ENCODE assay signal across 10 mouse cellular contexts in genomic region chr6:103213160-103213559, GRCm38 (mm10).
A peak's percentile ranks its signal among the peaks of the same experiment; 100 is the strongest.
DNase-seq lines count a peak whose midpoint lies in the region; ATAC-seq lines count a peak whose summit lies in the region.
"Had no signal": no experiment of that assay in that cellular context is flagged by ENCODE, and none has a peak within 500 bp of the region (broad histone marks: within the 10 kb centered on the region; RNA-seq: fewer than 3 reads in every experiment).

No protein-coding gene starts in this region.

- no peak overlapping the region for H3K27ac ChIP-seq in embryonic facial prominence, embryonic 14.5 days (replicated peaks; ENCODE audit: low read depth, low read length)
- no peak overlapping the region for H3K27ac ChIP-seq in hindbrain, embryonic 12.5 days
- no peak overlapping the region for H3K27ac ChIP-seq in neural tube, embryonic 13.5 days (replicated peaks)
- H3K27ac ChIP-seq: heart, embryonic 15.5 days had no signal

- no peak overlapping the region for H3K4me2 ChIP-seq in embryonic facial prominence, embryonic 14.5 days (ENCODE audit: low read depth, low read length)
- no peak overlapping the region for H3K4me2 ChIP-seq in hindbrain, embryonic 12.5 days (replicated peaks)
- H3K4me2 ChIP-seq in neural tube, embryonic 13.5 days, result no peak overlapping the region
- H3K4me2 ChIP-seq: heart, embryonic 15.5 days had no signal

- WGBS in embryonic facial prominence, embryonic 14.5 days, result 28% methylated on average over 6 of the region's 6 CpGs
- WGBS in hindbrain, embryonic 12.5 days, result 48% methylated on average over 6 of the region's 6 CpGs
- WGBS in neural tube, embryonic 13.5 days, result 50% methylated on average over 6 of the region's 6 CpGs

- no peaks in the 10 kb centered on the region for H3K27me3 ChIP-seq in embryonic facial prominence, embryonic 14.5 days (replicated peaks; ENCODE audit: control insufficient read depth, insufficient read depth, low read length)
- no peaks in the 10 kb centered on the region for H3K27me3 ChIP-seq in hindbrain, embryonic 12.5 days
- no peaks in the 10 kb centered on the region for H3K27me3 ChIP-seq in neural tube, embryonic 13.5 days
- H3K27me3 ChIP-seq: heart, embryonic 15.5 days had no signal

- no peak overlapping the region for H3K9ac ChIP-seq in embryonic facial prominence, embryonic 14.5 days (ENCODE audit: low read depth, low read length)
- no peak overlapping the region for H3K9ac ChIP-seq in hindbrain, embryonic 12.5 days
- H3K9ac ChIP-seq in neural tube, embryonic 13.5 days, result no peak overlapping the region
- H3K9ac ChIP-seq: heart, embryonic 15.5 days had no signal

- no peaks in the 10 kb centered on the region for H3K4me1 ChIP-seq in embryonic facial prominence, embryonic 14.5 days (ENCODE audit: control insufficient read depth, insufficient read depth, low read length)
- H3K4me1 ChIP-seq in hindbrain, embryonic 12.5 days, result peaks cover 7% of the 10 kb centered on the region
- peaks cover 12% of the 10 kb centered on the region; the same call in 1 of the 2 replicates for H3K4me1 ChIP-seq in neural tube, embryonic 13.5 days (replicated peaks)
- H3K4me1 ChIP-seq: heart, embryonic 15.5 days had no signal

- H3K36me3 ChIP-seq in embryonic facial prominence, embryonic 14.5 days (ENCODE audit: control insufficient read depth, insufficient read depth, low read length), result no peaks in the 10 kb centered on the region
- H3K36me3 ChIP-seq in hindbrain, embryonic 12.5 days, result no peaks in the 10 kb centered on the region
- no peaks in the 10 kb centered on the region for H3K36me3 ChIP-seq in neural tube, embryonic 13.5 days
- H3K36me3 ChIP-seq: heart, embryonic 15.5 days had no signal

- H3K4me3 ChIP-seq in embryonic facial prominence, embryonic 14.5 days (ENCODE audit: low read depth, low read length), result no peak overlapping the region
- H3K4me3 ChIP-seq in hindbrain, embryonic 12.5 days, result no peak overlapping the region
- no peak overlapping the region for H3K4me3 ChIP-seq in neural tube, embryonic 13.5 days
- H3K4me3 ChIP-seq: heart, embryonic 15.5 days; myocyte had no signal

- peak; percentile 29 for DNase-seq in kidney, postnatal 14 days
- DNase-seq in kidney, adult 8-10 months, result no peak
- DNase-seq in embryonic facial prominence, embryonic 14.5 days (ENCODE audit: low spot score), result peak; percentile 51
- no peak for DNase-seq in adrenal gland, adult 2 months

- no peaks in the 10 kb centered on the region for H3K9me3 ChIP-seq in embryonic facial prominence, embryonic 14.5 days (ENCODE audit: control insufficient read depth, low read length)
- no peaks in the 10 kb centered on the region for H3K9me3 ChIP-seq in hindbrain, embryonic 12.5 days (replicated peaks)
- no peaks in the 10 kb centered on the region for H3K9me3 ChIP-seq in neural tube, embryonic 13.5 days
- H3K9me3 ChIP-seq: heart, embryonic 15.5 days had no signal

- ATAC-seq in embryonic facial prominence, embryonic 14.5 days (ENCODE audit: low read depth), result peak; percentile 80
- ATAC-seq in hindbrain, embryonic 12.5 days (ENCODE audit: low FRiP score), result peak; percentile 64; the same call in 1 of the 2 replicates
- peak; percentile 53; the same call in 1 of the 2 replicates for ATAC-seq in neural tube, embryonic 13.5 days (ENCODE audit: low read depth)
- no peak for ATAC-seq in cerebellum, adult (ENCODE audit: insufficient number of reproducible peaks, low FRiP score, low TSS enrichment)
- no peak for ATAC-seq in CD4-positive, CD25-positive, alpha-beta regulatory T cell, adult 4 months

Comparison
In these comparisons a context has a peak if more than half of its experiments do, and no peak if none do; other contexts are left out.
1. DNase-seq: peak in kidney, postnatal 14 days (single experiment) and embryonic facial prominence, embryonic 14.5 days (single experiment); none in kidney, adult 8-10 months (0 of 2) and adrenal gland, adult 2 months (single experiment).
2. ATAC-seq: peak in embryonic facial prominence, embryonic 14.5 days (single experiment), hindbrain, embryonic 12.5 days (single experiment) and neural tube, embryonic 13.5 days (single experiment); none in cerebellum, adult (single experiment) and CD4-positive, CD25-positive, alpha-beta regulatory T cell, adult 4 months (single experiment).